Mouse (Mus musculus) heart, embryonic 10.5 days (tissue): ENCODE measurements around the gene 3110082J24Rik. TPM values are rescaled to one million over a fixed set of nuclear protein-coding genes. Genes with fewer than 3 reads are reported as not detected.

Source experiments
- DNase-seq: peaks from one replicate; pipeline ENCODE4 v3.0.0-alpha.2; 2017; ENCODE audit warnings: low spot score
- H3K27ac ChIP-seq: fragments of 300-500 bp; sonication (generic); 2 replicates; pipeline ENCODE4 v1.5.1; 2016; ENCODE audit warnings: mild to moderate bottlenecking
- H3K27me3 ChIP-seq: fragments of 300-500 bp; sonication (generic); 2 replicates; pipeline ENCODE4 v1.6.1; 2016; ENCODE audit warnings: mild to moderate bottlenecking; ENCODE audit not compliant: poor library complexity, insufficient read depth, severe bottlenecking
- H3K36me3 ChIP-seq: fragments of 300-500 bp; sonication (generic); 2 replicates; pipeline ENCODE4 v1.6.1; 2016; ENCODE audit warnings: mild to moderate bottlenecking, moderate library complexity
- H3K4me1 ChIP-seq: fragments of 300-500 bp; sonication (generic); 2 replicates; pipeline ENCODE4 v1.6.1; 2016; ENCODE audit warnings: mild to moderate bottlenecking
- H3K4me3 ChIP-seq: fragments of 300-500 bp; sonication (generic); 2 replicates; pipeline ENCODE4 v1.5.1; 2016; ENCODE audit warnings: mild to moderate bottlenecking, moderate library complexity
- H3K9me3 ChIP-seq: fragments of 300-500 bp; sonication (generic); 2 replicates; pipeline ENCODE4 v1.6.1; 2016; ENCODE audit warnings: mild to moderate bottlenecking, moderate library complexity
- WGBS: fragments of 180-500 bp; shearing (Covaris S2); methylation state at CpG from one replicate; pipeline ENCODE4 v1.1.7; 2016; 5-methylcytosine and 5-hydroxymethylcytosine counted together
- polyA plus RNA-seq: library from polyadenylated mRNA; unstranded; fragments of >200 nt; fragmentation: Nextera tagmentation; extraction: Ambion mirVana; gene quantifications from 2 replicates; pipeline ENCODE4 v1.2.1, GENCODE M21; 2016

The 3110082J24Rik gene
- polyA plus RNA-seq, 1 experiment from 2014 or later: 0.18 TPM

- peaks cover 11% of the 10 kb centered on the region for H3K36me3 ChIP-seq
- no peaks in the 10 kb centered on the region for H3K9me3 ChIP-seq
- 77% methylated on average over 3 of the region's 3 CpGs for WGBS
- peaks cover 40% of the 10 kb centered on the region for H3K4me1 ChIP-seq
- DNase-seq: no peak
- peaks cover 98% of the 10 kb centered on the region for H3K27me3 ChIP-seq
- no peak overlapping the region for H3K27ac ChIP-seq
- no peak overlapping the region for H3K4me3 ChIP-seq
Measured at GRCm38 (mm10) chr5:30112533-30113068, 6.7 kb upstream of the 3110082J24Rik start.

GRCm38 (mm10) chr5:30111771-30112170 is 5.9 kb upstream of the 3110082J24Rik start:
- peaks cover 47% of the 10 kb centered on the region for H3K4me1 ChIP-seq
- H3K9me3 ChIP-seq: no peaks in the 10 kb centered on the region
- no peak for DNase-seq
- H3K27ac ChIP-seq: 0 out of 2 replicates have a peak overlapping the region, but pooled peaks have one; percentile 11
- 67% methylated on average over 3 of the region's 3 CpGs for WGBS
- H3K4me3 ChIP-seq: no peak overlapping the region
- H3K27me3 ChIP-seq: peaks cover 99% of the 10 kb centered on the region
- H3K36me3 ChIP-seq: peaks cover 3% of the 10 kb centered on the region

- peaks cover 49% of the 10 kb centered on the region for H3K4me1 ChIP-seq
Measured at GRCm38 (mm10) chr5:30111126-30111525, 5.2 kb upstream of the 3110082J24Rik start.

GRCm38 (mm10) chr5:30110371-30111060 is 4.6 kb upstream of the 3110082J24Rik start:
- H3K27ac ChIP-seq: peak overlapping the region; percentile 47; the same call in 1 of the 2 replicates
- H3K4me3 ChIP-seq: peak overlapping the region; percentile 51
- H3K9me3 ChIP-seq: no peaks in the 10 kb centered on the region
- peaks cover 55% of the 10 kb centered on the region for H3K4me1 ChIP-seq
- no peaks in the 10 kb centered on the region for H3K36me3 ChIP-seq
- peak; percentile 72 for DNase-seq
- H3K27me3 ChIP-seq: peaks cover 100% of the 10 kb centered on the region
- WGBS: 8% methylated on average over 21 of the region's 22 CpGs

More at GRCm38 (mm10) chr5:30111126-30111525, 5.2 kb upstream of the 3110082J24Rik start:
- Histone ChIP-seq H3K27ac (peak overlapping the region; percentile 47; the same call in 1 of the 2 replicates), H3K9me3 (no peaks in the 10 kb centered on the region), H3K4me3 (peak overlapping the region; percentile 51), H3K36me3 (no peaks in the 10 kb centered on the region), H3K27me3 (peaks cover 99% of the 10 kb centered on the region)
- WGBS: under 1% methylated on average over 18 of the region's 18 CpGs
- DNase-seq: peak; percentile 87

GRCm38 (mm10) chr5:30109899-30110298 is 4.0 kb upstream of the 3110082J24Rik start:
- H3K4me1 ChIP-seq: peaks cover 60% of the 10 kb centered on the region
- peak; percentile 47 for DNase-seq

GRCm38 (mm10) chr5:30108233-30108632 is 2.3 kb upstream of the 3110082J24Rik start:
- Histone ChIP-seq H3K36me3 (no peaks in the 10 kb centered on the region), H3K4me1 (peaks cover 49% of the 10 kb centered on the region), H3K4me3 (no peak overlapping the region), H3K27me3 (peaks cover 100% of the 10 kb centered on the region), H3K9me3 (no peaks in the 10 kb centered on the region), H3K27ac (no peak overlapping the region)
- 56% methylated on average over 6 of the region's 6 CpGs for WGBS
- DNase-seq: peak; percentile 71

More at GRCm38 (mm10) chr5:30109899-30110298, 4.0 kb upstream of the 3110082J24Rik start:
- no peaks in the 10 kb centered on the region for H3K36me3 ChIP-seq
- no peaks in the 10 kb centered on the region for H3K9me3 ChIP-seq
- H3K4me3 ChIP-seq: no peak overlapping the region
- 46% methylated on average over 2 of the region's 2 CpGs for WGBS
- H3K27ac ChIP-seq: no peak overlapping the region
- peaks cover 100% of the 10 kb centered on the region for H3K27me3 ChIP-seq

GRCm38 (mm10) chr5:30107611-30108041 is 1.7 kb upstream of the 3110082J24Rik start:
- H3K36me3 ChIP-seq: no peaks in the 10 kb centered on the region
- H3K27ac ChIP-seq: no peak overlapping the region
- peak; percentile 75 for DNase-seq
- 8% methylated on average over 5 of the region's 5 CpGs for WGBS
- no peak overlapping the region for H3K4me3 ChIP-seq
- no peaks in the 10 kb centered on the region for H3K9me3 ChIP-seq
- peaks cover 49% of the 10 kb centered on the region for H3K4me1 ChIP-seq
- H3K27me3 ChIP-seq: peaks cover 100% of the 10 kb centered on the region

- DNase-seq: peak; percentile 56
- H3K9me3 ChIP-seq: no peaks in the 10 kb centered on the region
- peaks cover 99% of the 10 kb centered on the region for H3K27me3 ChIP-seq
- H3K36me3 ChIP-seq: no peaks in the 10 kb centered on the region
- 1% methylated on average over 7 of the region's 7 CpGs for WGBS
- no peak overlapping the region for H3K4me3 ChIP-seq
- peaks cover 49% of the 10 kb centered on the region for H3K4me1 ChIP-seq
- no peak overlapping the region for H3K27ac ChIP-seq
Measured at GRCm38 (mm10) chr5:30107186-30107585, 1.3 kb upstream of the 3110082J24Rik start.

GRCm38 (mm10) chr5:30106756-30107155 is 870 bp upstream of the 3110082J24Rik start:
- DNase-seq: no peak
- H3K4me3 ChIP-seq: no peak overlapping the region
- H3K4me1 ChIP-seq: peaks cover 49% of the 10 kb centered on the region
- peaks cover 94% of the 10 kb centered on the region for H3K27me3 ChIP-seq
- no peaks in the 10 kb centered on the region for H3K9me3 ChIP-seq
- WGBS: 15% methylated on average over 2 of the region's 2 CpGs
- H3K27ac ChIP-seq: no peak overlapping the region
- no peaks in the 10 kb centered on the region for H3K36me3 ChIP-seq

- peaks cover 34% of the 10 kb centered on the region for H3K4me1 ChIP-seq
- H3K4me3 ChIP-seq: peak within 1 kb of the TSS; percentile 65
- DNase-seq: peak; percentile 73
- peaks cover 77% of the 10 kb centered on the region for H3K27me3 ChIP-seq
- under 1% methylated on average over 65 of the region's 65 CpGs for whole genome bisulfite sequencing
- H3K27ac ChIP-seq: peak within 1 kb of the TSS; percentile 56; the same call in 1 of the 2 replicates
- H3K9me3 ChIP-seq: no peaks in the 10 kb centered on the region; the same call in none of the 2 replicates
- H3K36me3 ChIP-seq: no peaks in the 10 kb centered on the region
Measured at GRCm38 (mm10) chr5:30104841-30105667, 832 bp downstream of the 3110082J24Rik start, which contains the start of gene Garem2. TSS of gene Garem2 (plus strand) at chr5:30105161.

GRCm38 (mm10) chr5:30104339-30104738 is 1.5 kb downstream of the 3110082J24Rik start:
- H3K36me3 ChIP-seq: no peaks in the 10 kb centered on the region
- H3K27me3 ChIP-seq: peaks cover 70% of the 10 kb centered on the region
- peak overlapping the region; percentile 65 for H3K4me3 ChIP-seq
- H3K9me3 ChIP-seq: no peaks in the 10 kb centered on the region; the same call in none of the 2 replicates
- no peak overlapping the region for H3K27ac ChIP-seq
- WGBS: 3% methylated on average over 12 of the region's 12 CpGs
- H3K4me1 ChIP-seq: peaks cover 30% of the 10 kb centered on the region
- peak; percentile 71 for DNase-seq

- Histone ChIP-seq H3K9me3 (no peaks in the 10 kb centered on the region; the same call in none of the 2 replicates), H3K36me3 (no peaks in the 10 kb centered on the region), H3K4me1 (peaks cover 30% of the 10 kb centered on the region), H3K27ac (no peak overlapping the region), H3K4me3 (no peak overlapping the region), H3K27me3 (peaks cover 60% of the 10 kb centered on the region)
- DNase-seq: peak; percentile 61
- 80% methylated on average over 3 of the region's 3 CpGs for WGBS
Measured at GRCm38 (mm10) chr5:30103340-30103739, 2.5 kb downstream of the 3110082J24Rik start.
